Mouse (Mus musculus) large intestine, adult 2 months (tissue): ENCODE results near the gene Tbl1x. TPM values are rescaled to one million over a fixed set of nuclear protein-coding genes. Genes with fewer than 3 reads are reported as not detected.

Source experiments
- DNase-seq: peaks from one replicate; pipeline ENCODE4 v3.0.0-alpha.2; 2012; ENCODE audit warnings: low read depth, low spot score
- WGBS: fragments of 180-500 bp; shearing (Covaris S2); methylation state at CpG from one replicate; pipeline ENCODE4 v1.1.7; 2018; 5-methylcytosine and 5-hydroxymethylcytosine counted together
- polyA plus RNA-seq: library from polyadenylated mRNA; depleted of rRNA; stranded (reverse); fragments of >200 nt; gene quantifications from 2 replicates; pipeline ENCODE4 v1.2.3, GENCODE M21; 2012; rRNA removed

Gene Tbl1x
- 9.0 and 13.5 TPM in 2 replicates for polyA plus RNA-seq

GRCm38 (mm10) chrX:77510371-77511300 lies at the start of gene Tbl1x:
Tbl1x (plus strand) TSS chrX:77511013.
- no peak for DNase-seq
- 22% methylated on average over 72 of the region's 76 CpGs for WGBS

GRCm38 (mm10) chrX:77469216-77469615 lies 41.6 kb upstream of the Tbl1x start:
- 54% methylated on average over 1 of the region's 1 CpGs for WGBS
- no peak for DNase-seq

DNA sequence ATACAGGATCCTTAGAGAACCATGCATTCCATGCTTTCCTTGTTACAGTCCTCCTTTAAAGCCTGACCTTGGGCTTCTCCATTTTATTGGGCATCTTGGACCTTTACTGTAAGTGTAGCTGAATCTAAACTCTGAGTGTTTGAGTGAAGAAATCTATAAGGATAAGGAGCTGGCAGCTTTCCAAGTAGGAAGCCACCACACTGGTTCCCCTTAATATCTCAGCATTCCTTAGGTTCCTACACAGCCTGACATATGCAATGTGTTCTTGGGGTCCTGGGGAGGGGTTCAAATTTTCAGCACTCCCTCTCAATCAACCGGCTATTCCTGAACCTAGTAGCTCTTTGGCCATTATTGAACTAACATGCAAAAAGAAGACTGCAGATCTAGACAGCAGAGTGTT lies 38.0 kb upstream of the Tbl1x start:
- 77% methylated on average over 1 of the region's 1 CpGs for WGBS
- no peak for DNase-seq

DNA sequence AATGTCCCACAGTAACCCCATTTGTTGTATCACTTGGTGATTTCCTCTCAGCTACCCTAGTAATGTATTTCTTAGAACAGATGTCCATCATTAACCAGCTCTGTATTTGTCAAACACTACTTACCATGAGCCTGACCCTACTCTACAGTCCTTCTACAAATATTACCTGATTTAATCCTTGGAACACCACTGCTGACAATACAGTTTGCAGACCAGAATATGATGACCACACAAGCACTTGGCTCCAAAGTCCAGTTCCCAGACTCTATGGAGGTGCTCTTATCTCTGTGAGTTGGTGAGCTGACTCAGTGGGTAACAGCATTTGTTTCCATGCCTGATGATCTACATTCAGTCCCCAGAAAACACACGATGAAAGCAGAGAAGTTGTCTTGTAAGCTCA lies 37.3 kb upstream of the Tbl1x start:
- WGBS, result 55% methylated on average over 1 of the region's 1 CpGs
- no peak for DNase-seq

DNA sequence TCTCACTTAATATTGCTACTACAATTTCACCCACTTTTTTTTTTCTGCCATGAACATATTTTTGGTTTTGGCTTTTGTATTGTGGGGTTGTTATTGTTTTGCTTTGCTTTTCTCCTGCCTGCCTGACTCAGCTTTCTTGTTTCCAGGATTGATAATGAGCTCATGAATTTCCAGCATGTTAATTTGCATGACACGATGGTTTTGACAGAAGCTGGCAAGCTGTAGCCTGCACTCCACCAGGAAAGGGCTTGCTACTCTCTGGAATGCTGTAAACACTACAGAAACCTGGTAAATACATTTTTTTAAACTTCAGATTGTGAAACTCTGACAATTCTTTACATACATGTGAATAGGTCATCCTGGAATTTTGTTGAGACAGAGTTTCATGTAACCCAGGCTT lies 36.3 kb upstream of the Tbl1x start:
- WGBS, result 29% methylated on average over 1 of the region's 1 CpGs

GRCm38 (mm10) chrX:77477526-77477925 lies 33.3 kb upstream of the Tbl1x start:
- 73% methylated on average over 2 of the region's 2 CpGs for WGBS
- no peak for DNase-seq

More for the DNA sequence above, 36.3 kb upstream of the Tbl1x start:
- no peak for DNase-seq

- no peak for DNase-seq
- 68% methylated on average over 7 of the region's 7 CpGs for WGBS
Measured at GRCm38 (mm10) chrX:77487922-77488799, 22.7 kb upstream of the Tbl1x start.

- WGBS, result 14% methylated on average over 1 of the region's 1 CpGs
- DNase-seq, result no peak
Measured at GRCm38 (mm10) chrX:77490127-77490526, 20.7 kb upstream of the Tbl1x start.

- 13% methylated on average over 13 of the region's 13 CpGs for WGBS
- DNase-seq, result peak; percentile 59
Measured at GRCm38 (mm10) chrX:77509149-77509548, 1.7 kb upstream of the Tbl1x start.

GRCm38 (mm10) chrX:77509776-77510175 lies 1.0 kb upstream of the Tbl1x start:
- DNase-seq, result no peak
- 16% methylated on average over 10 of the region's 10 CpGs for WGBS

DNA sequence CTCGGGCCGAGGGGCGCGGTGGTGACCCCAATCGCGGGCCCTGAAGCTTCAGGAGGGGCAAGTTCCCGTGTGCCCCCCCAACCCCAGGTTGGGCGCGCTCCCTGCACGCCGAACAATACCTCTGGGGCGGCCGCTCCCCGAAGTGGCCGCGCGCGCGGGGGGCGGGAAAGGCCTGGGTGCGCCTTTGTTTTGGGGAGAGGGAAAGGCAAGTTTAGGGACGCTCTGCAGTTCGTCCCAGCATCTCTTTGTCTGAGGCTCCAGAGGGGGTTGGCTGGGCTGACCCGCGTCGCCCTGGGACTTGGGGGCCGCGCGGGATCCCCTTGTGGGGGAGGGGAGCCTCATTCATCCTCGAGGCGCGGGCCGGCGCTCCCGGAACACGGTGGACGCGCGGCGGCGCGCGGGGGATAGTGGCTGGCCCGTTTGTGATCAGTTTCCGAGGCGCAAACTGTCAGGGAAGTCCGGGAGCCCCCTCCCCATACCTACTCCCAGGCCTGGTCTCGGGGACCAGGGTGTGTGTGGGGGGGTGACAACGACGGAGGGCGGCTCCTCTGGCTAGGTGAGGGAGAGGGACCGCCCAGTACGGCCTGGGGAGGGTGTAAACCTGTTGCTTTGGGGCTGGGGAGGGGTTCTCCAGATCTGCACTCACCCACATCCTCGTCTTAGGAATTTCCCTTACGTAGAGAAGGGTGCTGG lies 634 bp downstream of the Tbl1x start:
- 11% methylated on average over 48 of the region's 55 CpGs for WGBS
- no peak for DNase-seq

DNA sequence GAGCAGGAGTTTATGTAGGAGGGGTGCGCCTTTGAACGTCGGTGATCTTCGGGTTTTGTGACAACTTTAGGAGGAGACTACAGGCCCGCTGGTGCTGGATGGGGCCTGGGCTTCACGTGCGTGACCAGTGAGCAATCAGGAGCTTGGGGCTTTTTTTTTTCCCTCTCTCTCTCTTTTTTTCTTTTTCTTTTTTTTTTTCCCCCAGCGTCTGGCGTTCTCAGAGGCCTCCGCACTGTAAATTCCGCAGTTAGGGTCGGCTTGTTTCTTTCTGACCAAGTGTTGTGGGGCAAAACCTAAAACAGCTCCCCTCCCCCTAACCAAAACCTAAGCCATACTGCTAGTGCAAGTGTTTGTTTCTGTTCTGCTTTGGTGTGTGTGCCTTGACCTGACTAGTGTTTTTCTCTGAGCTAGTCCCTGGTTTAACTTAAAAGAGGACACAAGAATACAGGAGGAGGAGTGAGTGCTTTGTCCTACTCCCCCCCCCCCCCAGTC lies 1.2 kb downstream of the Tbl1x start:
- 17% methylated on average over 12 of the region's 12 CpGs for WGBS
- no peak for DNase-seq

GRCm38 (mm10) chrX:77517274-77518085 lies 6.7 kb downstream of the Tbl1x start:
- 12% methylated on average over 8 of the region's 8 CpGs for WGBS
- DNase-seq, result no peak

- no peak for DNase-seq
- 91% methylated on average over 1 of the region's 1 CpGs for WGBS
Measured at GRCm38 (mm10) chrX:77518929-77519328, 8.1 kb downstream of the Tbl1x start.

DNA sequence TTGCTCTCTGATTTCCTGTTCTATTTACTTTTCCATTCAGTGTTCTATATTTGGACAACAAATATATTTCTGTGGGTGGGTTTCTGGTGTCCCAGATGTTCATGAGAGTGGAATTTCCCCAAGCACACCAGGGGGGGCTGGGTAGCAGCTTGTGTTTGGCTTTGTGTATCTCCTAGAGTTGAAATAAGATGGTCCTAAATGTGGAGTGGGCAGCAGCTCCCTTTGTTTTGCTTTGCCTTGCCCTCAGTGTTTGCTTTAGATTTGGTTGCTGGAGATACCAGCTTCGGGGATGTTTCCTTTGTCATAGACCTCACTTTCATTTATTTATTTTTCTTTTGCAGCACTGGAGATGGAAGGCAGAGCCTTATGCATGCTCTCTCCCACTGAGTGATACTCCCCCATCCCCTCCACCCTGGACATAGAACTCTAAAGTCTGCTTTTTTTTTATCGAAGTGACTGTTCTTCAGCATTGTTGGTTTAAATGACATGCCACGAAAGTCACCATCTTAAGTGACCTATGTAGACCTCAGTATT lies 12.1 kb downstream of the Tbl1x start:
- WGBS, result 48% methylated on average over 3 of the region's 3 CpGs
- no peak for DNase-seq

DNA sequence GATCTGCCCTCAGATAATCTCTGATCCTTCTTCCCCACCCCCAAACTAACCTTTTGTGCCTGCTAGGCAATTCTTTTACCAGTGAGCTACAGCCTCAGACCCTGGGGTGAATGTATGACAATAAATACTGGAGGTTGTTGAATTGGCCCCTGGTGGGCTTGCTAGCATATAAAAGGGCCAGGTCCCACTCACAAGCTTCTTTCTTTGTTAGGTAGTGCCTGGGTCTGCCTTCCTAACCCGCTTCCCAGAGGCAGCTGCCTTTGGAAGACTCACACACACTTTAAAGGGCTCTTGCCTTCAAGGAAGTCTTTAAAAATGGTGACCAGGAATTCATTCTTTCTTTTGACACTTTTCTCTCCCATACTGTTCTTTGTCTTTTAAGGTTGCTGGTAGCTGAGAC lies 14.4 kb downstream of the Tbl1x start:
- WGBS, result 62% methylated on average over 1 of the region's 1 CpGs
- DNase-seq, result no peak

- no peak for DNase-seq
- WGBS, result 54% methylated on average over 1 of the region's 1 CpGs
Measured at GRCm38 (mm10) chrX:77528401-77528800, 17.6 kb downstream of the Tbl1x start.

DNA sequence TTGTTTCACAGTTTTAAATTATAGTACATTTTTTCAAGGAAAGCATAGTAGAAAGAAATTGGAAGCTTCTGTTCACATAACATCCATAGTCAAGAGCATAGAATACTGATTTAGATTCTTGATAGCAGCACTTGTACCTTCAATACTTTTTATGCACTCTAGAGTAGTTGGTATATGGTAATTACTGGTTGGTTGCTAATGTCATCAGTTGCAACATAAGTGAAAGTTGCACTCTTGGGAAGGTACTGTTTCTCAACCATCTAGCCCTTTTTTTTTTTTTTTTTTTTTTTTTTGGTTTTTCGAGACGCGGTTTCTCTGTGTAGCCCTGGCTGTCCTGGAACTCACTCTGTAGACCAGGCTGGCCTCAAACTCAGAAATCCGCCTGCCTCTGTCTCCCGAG lies 20.2 kb downstream of the Tbl1x start:
- no peak for DNase-seq
- 82% methylated on average over 5 of the region's 5 CpGs for WGBS

DNA sequence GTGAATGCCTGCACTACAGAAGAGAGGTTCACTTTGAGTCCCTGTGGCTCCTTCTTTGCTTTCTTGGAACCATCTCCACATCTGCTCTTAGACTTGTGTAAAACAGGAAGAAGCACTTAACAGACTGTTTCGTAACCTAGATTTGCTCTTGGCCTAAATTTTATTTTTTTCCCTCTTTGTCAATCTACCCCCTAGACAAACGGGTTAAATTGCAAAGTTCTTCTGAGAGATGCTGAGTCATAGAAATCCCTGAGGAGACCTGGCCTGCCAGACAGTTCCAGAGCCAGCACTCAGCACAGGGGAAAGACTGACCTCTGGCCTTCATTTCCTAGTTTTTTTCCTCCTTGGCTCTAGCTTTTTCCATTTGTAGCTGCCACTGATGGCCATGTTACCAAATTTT lies 23.1 kb downstream of the Tbl1x start:
- WGBS, result 52% methylated on average over 2 of the region's 2 CpGs
- no peak for DNase-seq
